Mouse (Mus musculus) left cerebral cortex, adult 8-10 months (tissue): ENCODE data around the gene Cyp2s1. TPM values are rescaled to one million over a fixed set of nuclear protein-coding genes. Genes with fewer than 3 reads are reported as not detected.

Source experiments
- DNase-seq, 2 experiments: peaks; one replicate each; pipeline ENCODE4 v3.0.0; 2022; ENCODE audit warnings: low spot score in 2 of 2
- total RNA-seq, 4 experiments: library from RNA; stranded (reverse); gene quantifications; 2 replicates each; pipeline ENCODE4 v1.2.4; 2022

Cyp2s1 gene
- 1 to 10 TPM; 4.3 to 5.1 (median 4.9) TPM for total RNA-seq

- peak in 1 of 2 experiments; percentile 12 for DNase-seq
Measured at GRCm38 (mm10) chr7:25816241-25816919, at the start of gene Cyp2s1. Cyp2s1 (minus strand) TSS chr7:25816913.

GRCm38 (mm10) chr7:25864861-25865260 is 48.1 kb upstream of the Cyp2s1 start:
- no peak for DNase-seq

GRCm38 (mm10) chr7:25863756-25864155 is 47.0 kb upstream of the Cyp2s1 start:
- no peak for DNase-seq

- no peak for DNase-seq
Measured at GRCm38 (mm10) chr7:25862365-25862764, 45.7 kb upstream of the Cyp2s1 start.

- no peak for DNase-seq
Measured at GRCm38 (mm10) chr7:25859962-25860870, 43.5 kb upstream of the Cyp2s1 start.

GRCm38 (mm10) chr7:25855082-25855481 is 38.4 kb upstream of the Cyp2s1 start:
- peak in 1 of 2 experiments; percentile 27 for DNase-seq

- DNase-seq, result no peak
Measured at GRCm38 (mm10) chr7:25848444-25848812, 31.7 kb upstream of the Cyp2s1 start.

- peak; percentile 48 to 76 for DNase-seq
Measured at GRCm38 (mm10) chr7:25847722-25848443, 31.2 kb upstream of the Cyp2s1 start.

- no peak for DNase-seq
Measured at GRCm38 (mm10) chr7:25844885-25845284, 28.2 kb upstream of the Cyp2s1 start.

GRCm38 (mm10) chr7:25844423-25844822 is 27.7 kb upstream of the Cyp2s1 start:
- no peak for DNase-seq

GRCm38 (mm10) chr7:25843492-25843891 is 26.8 kb upstream of the Cyp2s1 start:
- no peak for DNase-seq

- DNase-seq, result no peak
Measured at GRCm38 (mm10) chr7:25840908-25841307, 24.2 kb upstream of the Cyp2s1 start.

GRCm38 (mm10) chr7:25835188-25835891 is 18.6 kb upstream of the Cyp2s1 start:
- DNase-seq, result no peak

GRCm38 (mm10) chr7:25831557-25832530 is 15.1 kb upstream of the Cyp2s1 start:
- no peak for DNase-seq

GRCm38 (mm10) chr7:25830251-25830650 is 13.5 kb upstream of the Cyp2s1 start:
- no peak for DNase-seq

- DNase-seq, result no peak
Measured at GRCm38 (mm10) chr7:25827199-25827598, 10.5 kb upstream of the Cyp2s1 start.

GRCm38 (mm10) chr7:25826029-25826428 is 9.3 kb upstream of the Cyp2s1 start:
- no peak for DNase-seq

GRCm38 (mm10) chr7:25825043-25825442 is 8.3 kb upstream of the Cyp2s1 start:
- no peak for DNase-seq

- DNase-seq, result no peak
Measured at GRCm38 (mm10) chr7:25815571-25815970, 1.1 kb downstream of the Cyp2s1 start.

- DNase-seq, result no peak
Measured at GRCm38 (mm10) chr7:25814711-25815110, 2.0 kb downstream of the Cyp2s1 start.
